Mouse (Mus musculus) monocyte, adult 59 days (primary cell): Measurements from ENCODE around the gene Dop1a. TPM values are rescaled to one million over a fixed set of nuclear protein-coding genes. Genes with fewer than 3 reads are reported as not detected.

Experiments used
- total RNA-seq, 2 experiments: library from RNA; stranded (reverse); gene quantifications; one replicate each; pipeline ENCODE4 v1.2.4; 2023

Dop1a gene
- 10 to 100 TPM; 52.4 to 54.4 TPM for total RNA-seq

DNA sequence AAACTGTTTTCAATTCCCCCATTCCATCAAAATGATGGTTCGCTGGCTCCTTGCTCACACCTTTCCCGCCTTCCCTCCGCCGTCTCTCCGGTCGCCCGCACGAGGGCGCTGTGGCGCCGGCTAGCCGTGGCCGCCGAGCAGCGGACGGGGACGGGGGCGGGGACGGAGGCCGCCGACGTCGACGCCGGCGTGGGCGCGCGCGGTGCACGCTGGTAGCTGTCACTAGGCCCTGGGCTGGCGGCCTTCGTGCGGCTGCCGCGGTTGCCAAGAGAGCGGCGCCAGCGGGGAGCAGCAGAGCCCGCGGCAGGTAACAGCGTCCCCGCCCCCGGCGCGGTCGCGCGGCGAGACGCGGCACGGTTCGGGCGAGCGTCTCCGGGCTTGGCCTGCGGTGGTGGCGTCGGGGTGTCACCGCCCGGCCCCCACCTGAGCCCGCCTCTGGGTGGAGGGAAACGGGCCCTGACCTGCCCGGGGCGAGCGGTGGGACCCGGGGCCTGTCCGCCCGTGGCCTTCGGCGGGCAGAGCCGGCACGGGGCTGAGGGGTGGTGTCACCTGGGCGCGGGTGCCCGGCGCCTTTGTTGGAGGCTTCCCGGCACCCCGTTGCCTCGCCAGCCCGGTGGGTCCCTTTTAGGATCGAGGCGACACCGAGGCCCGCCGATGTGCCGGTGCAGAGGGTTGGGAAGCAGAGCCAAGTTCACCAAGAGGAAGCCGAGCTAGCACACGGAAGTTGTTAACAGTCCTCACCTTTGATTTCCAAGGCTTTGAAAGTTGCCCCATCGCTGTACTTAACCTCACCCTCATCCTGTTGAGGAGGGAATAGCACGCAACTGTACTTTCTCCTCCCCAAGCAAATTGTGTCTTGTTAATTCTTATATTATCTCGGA, at the start of gene Dop1a:
Gene Dop1a (plus strand): TSS at position 165 of the 881 bp plus-strand sequence.

DNA sequence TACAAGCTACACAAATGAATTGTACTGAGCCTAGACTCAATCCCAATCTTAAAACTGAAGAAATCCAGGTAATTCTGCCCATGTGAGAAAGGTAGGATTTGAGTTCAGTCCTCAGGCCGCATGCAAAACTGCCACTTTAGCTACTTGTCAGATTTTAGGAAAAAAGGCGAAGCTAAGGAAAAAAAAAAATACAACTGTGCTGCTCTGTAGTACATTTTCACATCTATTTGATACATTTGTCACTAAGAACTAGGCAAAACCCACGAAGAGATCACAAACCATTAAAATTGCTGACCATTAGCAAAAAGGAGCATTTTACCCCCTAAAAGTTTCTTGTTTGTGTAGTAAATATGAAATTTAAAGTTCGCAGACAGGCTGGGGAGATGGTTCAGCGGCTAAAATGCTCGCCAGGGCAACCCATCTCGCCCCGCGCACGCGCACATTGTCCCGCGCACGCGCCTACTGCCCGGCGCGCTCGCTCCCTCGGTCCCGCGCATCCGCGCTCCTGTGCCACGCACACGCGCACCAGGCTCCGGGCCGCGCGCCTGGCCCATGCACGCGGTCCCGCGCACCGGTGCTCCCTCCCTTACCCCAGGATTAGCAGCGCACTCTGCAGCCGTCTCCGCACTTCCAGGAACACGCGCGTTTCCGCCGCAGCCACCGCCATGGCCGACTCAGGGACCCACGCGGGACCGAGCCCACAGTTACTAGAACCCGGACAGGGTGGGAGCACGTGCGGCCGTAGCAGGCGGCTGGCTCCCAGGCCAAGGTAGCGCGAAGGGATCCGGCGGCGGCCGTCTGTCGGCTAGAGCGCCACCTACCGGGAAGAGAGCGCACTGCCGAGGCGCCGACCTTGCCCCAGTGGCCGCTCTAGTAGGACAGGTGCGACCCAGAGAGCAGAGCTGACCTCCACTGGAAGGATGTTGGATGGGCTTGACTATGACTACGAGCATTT, 2.5 kb upstream of the Dop1a start, which contains the start of gene Ube2cbp:
Gene Ube2cbp (minus strand): TSS at position 800 of the 955 bp plus-strand sequence.

DNA sequence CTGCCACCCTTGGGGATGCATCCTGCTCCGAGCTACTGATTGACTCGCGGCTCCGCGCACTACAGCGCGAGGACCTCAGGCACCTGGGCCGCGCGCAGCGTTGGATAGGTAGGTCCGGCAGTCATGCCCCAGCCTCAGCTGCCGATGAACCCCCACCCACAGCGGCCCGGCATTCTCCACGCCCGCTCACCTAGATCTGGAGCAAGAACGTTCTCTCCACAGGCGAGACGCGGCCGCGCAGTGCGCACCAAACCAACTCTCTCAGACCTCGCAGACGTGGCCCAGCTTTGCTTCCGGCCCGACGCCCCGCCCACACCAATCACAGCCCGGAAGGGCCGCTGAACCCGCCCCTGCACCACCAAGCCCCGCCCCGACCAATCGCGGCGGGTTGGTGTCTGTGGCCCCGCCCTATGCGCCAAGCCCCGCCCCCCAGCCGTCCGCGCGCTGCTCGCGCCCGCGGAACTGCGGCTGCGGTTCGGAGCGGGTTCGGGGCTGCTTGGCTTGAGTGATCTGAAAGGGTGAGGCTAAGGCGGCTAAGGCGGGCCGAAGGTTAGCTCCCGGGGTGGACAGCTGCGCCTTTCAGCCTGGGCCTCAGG, 104.7 kb downstream of the Dop1a start, which contains the start of the genes Pgm3 and Rwdd2a:
Gene Pgm3 (minus strand): TSS at position 303 of the 596 bp plus-strand sequence.
Gene Rwdd2a (plus strand): TSS at position 452 of the 596 bp plus-strand sequence.

Other genes with a start within 250 kb of the Dop1a start
- gene Ube2cbp, start 2.2 kb upstream of the Dop1a start, total RNA-seq = under 1 TPM; 0.58 to 0.63 TPM
- 10 to 100 TPM; 11.7 to 12.0 TPM for gene Pgm3, start 104.7 kb downstream of the Dop1a start, total RNA-seq
- gene Rwdd2a, start 104.8 kb downstream of the Dop1a start, total RNA-seq = 1 to 10 TPM; 4.3 to 7.7 TPM
- gene Me1, start 228.8 kb downstream of the Dop1a start, total RNA-seq = not detected